Mouse (Mus musculus) ZHBTc4 (cell line): ENCODE measurements around the gene Gm6583.
A peak's percentile ranks its signal among the peaks of the same experiment; 100 is the strongest.

Source experiments
- DNase-seq: peaks from one replicate; pipeline ENCODE4 v3.0.0-alpha.2; 2011; ENCODE audit warnings: low read depth, low spot score

Gene Gm6583

GRCm38 (mm10) chr5:112368666-112369065, 12.8 kb upstream of the Gm6583 start:
- no peak for DNase-seq

DNA sequence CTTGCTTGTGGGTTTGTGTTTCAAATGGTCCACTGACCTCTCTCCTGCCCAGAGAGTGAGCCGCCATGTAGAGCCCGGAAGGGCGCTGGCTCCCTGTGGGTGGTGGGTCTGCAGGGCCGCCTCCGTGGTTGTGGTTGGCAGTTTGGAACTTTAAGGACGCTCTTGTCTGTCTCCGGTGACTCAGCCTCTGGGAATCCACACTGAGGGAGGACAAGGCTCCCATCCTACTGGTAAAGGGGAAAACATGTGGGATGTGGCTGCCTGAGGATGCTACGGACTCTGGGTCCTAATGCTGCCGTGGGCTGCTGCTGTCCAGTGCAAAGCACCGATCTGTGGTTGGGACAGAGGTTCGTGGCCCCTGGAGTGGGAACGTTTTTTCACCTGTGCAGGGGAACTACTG, 12.1 kb upstream of the Gm6583 start:
- no peak for DNase-seq

DNA sequence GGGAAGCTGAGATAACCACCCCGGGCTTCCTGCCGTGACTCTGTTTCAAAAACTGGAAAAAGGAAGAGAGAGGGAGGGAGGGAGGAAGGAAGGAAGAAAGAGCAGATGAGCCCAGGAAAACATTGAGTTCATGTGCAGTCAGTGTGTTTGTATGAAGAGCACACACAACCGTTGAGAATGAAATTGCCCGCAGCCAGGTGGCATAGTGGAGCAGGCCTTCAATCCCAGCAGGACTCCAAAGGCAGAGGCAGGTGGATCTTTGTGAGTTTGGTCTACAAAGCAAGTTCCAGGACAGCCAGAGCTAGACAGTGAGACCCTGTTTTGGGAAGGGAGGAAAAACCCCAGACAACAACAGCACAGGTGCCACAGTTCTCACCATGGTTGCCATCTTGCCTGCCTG, 11.5 kb upstream of the Gm6583 start:
- no peak for DNase-seq

GRCm38 (mm10) chr5:112366879-112367278, 11.0 kb upstream of the Gm6583 start:
- DNase-seq: no peak

DNA sequence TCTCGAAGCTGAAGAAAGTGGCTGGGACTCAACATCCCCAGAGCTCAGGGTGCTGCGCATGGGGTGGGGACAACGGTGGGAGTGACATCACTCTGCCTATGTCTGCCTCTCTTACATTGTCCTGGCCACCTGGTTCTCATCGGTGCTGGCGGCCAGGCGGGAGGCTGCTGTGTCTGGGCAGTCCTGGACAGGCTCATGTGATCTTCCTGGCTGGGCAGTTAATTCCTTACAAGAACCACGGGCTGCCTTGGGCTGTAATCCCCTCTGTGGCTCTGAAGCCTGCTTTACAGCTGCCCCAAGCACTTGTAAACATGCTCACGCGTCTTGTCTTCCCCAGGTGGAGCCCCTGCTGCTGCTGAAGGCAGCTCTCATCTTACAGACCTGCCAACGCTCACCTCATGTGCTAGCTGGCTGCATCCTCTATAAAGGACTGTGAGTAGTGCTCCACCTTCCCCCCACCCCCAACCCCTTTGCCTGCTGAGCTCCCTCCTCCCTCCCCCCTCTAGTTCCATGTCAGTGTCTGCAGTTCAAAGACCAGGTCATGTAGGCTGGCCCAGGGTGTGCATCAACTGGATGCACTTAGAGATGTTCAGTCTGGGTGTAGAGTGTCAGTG, 8.5 kb upstream of the Gm6583 start:
- no peak for DNase-seq

GRCm38 (mm10) chr5:112360077-112360476, 4.2 kb upstream of the Gm6583 start:
- no peak for DNase-seq

DNA sequence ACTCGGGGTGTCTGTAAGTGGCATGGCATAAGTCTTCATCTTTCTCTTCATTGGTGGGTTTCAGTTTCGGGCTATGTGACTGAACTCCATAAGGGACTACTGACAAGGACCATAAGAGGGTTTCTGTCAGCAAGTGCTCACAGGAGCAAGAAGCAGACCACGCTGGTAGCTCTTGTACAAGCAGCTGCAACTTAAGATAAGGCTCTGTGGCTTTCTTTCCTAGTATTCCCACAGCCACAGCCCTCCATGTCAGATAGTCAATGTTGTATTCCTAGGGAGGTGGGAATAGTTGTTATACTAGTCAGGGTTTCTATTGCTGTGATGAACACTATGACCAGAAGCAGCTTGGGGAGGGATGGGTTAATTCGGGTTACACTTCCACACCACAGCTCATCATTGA, 3.7 kb upstream of the Gm6583 start:
- DNase-seq: no peak

GRCm38 (mm10) chr5:112356322-112356721, 489 bp upstream of the Gm6583 start:
- no peak for DNase-seq

DNA sequence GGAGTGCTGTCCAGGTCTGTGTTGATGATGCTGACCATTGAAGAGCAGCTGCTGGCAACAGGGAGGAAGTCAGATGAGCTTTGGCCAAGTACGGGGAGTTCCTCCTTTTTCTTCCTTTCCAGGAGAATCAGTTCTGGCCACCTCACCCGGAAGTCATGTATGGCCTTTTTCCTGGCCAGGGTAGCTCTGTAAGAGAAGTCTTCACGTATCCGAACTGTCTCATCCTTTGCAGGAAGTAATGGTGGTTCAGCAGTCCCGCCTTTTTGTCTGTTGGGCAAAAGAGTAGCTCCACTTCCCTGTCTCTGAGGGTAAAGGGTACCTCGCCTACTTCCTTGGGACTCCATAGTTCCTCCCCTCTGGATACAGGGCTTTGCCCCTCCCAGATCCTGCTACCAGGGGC, 340 bp downstream of the Gm6583 start:
- DNase-seq: no peak

GRCm38 (mm10) chr5:112349169-112349568, 6.7 kb downstream of the Gm6583 start:
- DNase-seq: no peak

DNA sequence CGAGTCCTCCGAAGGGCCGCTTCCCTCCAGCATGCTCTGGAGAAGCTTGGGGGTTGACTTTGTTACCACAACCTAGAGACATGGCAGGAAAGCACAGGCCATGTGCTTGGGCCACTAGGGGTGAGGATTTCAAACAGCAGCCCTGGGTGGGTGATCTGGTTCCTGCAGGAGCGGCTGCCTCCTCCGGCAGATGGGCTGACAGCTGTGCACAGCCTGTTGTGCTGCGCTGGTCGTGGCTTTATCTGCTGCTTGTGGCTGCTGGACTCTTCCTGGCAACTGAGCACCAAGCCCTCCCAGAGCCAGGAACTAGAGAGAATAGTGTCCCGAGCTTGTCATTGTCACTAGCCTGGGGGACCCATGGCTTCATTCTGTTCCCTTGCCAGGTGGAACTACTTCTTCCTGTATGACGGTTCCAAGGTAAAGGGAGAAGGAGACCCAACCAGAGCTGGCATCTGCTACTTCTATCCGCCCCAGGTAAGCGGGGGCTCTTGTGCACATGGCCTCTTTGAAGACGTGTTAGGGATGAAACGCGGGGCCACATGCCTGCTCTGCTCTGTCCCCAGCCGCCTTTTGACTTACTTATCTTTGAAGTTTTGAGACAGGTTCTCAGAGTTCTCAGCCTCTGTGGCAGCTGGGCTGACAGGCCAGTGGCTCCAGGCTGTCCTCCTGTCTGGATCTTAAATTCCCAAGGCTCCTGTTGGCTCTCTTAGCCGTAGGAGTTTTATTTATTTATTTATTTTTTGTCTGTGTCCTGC, 9.4 kb downstream of the Gm6583 start:
- DNase-seq: no peak

DNA sequence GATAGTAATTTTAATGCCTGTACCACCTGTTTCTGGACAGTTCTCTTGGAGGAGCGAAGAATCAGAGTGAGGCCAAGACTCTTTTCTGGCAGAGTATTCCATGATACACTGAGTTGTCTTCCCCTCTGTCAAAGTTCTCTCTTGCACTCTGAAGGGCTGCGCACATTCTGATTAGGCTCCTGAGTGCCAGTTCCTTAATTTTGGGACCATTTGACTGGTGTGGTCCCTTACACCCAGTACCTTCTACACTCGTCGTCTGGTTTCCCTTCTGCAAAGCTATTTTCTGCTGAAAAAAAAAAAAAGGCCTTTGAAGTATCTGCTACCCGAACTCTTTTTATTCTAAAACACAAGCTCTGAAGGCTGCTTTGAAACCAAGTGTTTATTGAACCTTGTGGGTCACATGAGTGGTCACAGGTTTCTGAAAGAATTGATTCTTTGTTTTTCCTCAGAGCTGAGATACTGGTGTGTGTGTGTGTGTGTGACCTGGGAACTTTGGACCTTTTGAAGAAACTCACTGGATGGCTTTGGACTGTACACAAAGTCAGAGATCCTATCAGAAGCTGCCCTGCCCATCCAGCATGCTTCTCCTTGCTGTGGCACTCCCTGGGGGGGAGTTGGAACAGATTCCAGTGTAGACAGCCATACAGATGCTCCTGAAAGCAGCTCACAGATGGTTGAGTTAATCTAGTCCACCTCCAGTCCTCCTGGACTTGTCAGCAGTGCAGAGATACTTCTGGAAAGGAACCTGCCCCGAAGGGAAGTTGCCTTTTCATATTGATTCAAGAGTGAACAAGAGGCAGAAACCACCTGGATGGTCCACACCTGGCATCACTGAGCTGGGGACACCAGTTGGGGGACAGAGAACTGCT, 11.5 kb downstream of the Gm6583 start:
- DNase-seq: no peak

GRCm38 (mm10) chr5:112343205-112343595, 12.6 kb downstream of the Gm6583 start:
- peak; percentile 34 for DNase-seq

DNA sequence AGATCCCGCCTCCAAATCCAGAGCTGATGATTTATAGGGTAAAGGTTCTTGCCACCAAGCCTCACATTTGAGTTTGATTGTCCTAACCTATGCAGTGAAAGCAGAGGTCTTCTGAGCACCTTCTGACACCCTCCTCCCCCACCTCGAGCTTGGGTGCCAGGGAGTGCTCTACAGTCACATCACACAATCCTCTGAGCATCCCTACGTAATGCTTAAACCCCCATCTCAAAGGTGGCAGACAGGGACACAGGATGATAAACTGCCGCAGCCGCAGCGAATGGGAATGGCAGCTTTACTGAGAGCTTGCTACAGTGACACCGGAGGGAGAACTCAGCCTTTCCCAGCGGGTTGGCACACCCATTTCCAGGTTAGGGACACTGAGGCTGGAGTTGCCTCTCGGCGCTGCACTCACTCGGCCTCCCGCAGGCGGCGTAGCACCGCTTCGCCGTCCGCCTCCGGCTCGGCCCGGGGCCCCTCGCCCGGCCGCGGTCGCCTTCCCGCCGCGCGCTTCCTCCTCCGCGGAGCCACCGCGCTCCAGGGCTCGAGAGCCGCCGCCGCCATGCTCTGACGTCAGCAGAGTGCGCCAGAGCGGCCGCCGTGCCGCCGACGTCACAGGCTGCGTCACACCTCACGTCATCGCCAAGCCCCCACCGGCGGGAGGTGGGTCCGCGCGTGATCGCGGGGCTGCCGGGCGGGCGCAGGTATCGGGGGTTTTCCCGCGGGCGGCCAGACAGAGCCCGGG, 13.2 kb downstream of the Gm6583 start, which contains the start of the genes Srrd and Hps4:
TSS of gene Srrd (minus strand) at position 578 of the 742 bp plus-strand sequence.
TSS of gene Hps4 (plus strand) at position 621 of the 742 bp plus-strand sequence.
- DNase-seq: peak; percentile 86

GRCm38 (mm10) chr5:112339215-112339614, 16.6 kb downstream of the Gm6583 start:
- no peak for DNase-seq

GRCm38 (mm10) chr5:112337004-112337403, 18.8 kb downstream of the Gm6583 start:
- no peak for DNase-seq

DNA sequence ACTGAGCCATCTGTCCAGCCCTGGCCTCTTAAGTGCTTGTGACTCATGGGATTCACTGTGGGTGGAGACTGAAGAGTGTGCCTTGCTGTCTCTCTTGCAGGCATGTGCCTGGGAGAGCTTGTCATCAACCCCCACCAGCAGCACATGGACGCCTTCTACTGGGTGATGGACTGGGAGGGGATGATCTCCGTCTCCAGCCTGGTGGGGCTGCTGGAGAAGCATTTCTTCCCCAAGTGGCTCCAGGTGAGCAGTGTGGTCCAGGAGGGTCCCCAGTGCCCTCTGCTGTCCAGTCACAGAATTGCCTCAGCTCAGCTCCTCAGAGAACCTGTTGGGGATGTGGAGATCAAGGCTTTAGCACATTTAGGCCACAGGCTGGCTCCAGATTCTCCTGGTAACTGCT, 20.4 kb downstream of the Gm6583 start:
- peak; percentile 70 for DNase-seq

DNA sequence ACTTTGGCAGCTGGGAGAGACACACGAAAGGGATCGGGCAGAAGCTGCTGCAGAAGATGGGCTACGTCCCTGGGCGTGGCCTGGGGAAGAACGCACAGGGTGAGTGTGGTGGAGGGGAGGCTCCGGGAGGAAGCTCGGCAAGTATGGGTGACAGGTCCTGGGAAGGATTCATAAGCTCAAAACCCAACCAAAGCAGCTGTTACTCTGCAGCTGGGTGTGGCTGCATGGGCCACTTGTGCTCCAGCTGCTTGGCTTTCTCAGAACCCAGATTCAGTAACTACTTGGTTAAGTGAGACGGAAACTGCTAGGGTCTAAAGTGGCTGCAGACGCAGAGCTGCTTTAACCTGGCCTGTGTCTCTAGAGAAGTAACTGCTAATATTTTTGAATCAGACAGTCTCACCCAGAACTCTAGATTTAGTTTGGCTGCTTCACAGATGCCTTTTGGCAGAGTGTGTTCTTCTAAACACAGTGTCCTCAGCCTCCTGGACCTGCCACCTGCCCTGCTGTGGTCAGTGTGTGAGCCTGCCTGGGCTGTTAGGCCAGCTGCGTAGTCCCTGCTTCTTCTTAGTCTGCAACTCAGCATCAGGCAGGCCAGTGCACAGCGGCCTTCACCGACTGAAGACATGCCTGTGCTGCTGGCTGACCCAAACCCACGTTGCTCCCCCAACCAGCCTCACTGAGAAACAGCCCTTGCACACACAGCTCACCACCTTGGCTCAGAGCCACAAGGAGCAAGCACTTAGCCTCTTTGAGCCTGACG, 25.8 kb downstream of the Gm6583 start:
- DNase-seq: no peak

DNA sequence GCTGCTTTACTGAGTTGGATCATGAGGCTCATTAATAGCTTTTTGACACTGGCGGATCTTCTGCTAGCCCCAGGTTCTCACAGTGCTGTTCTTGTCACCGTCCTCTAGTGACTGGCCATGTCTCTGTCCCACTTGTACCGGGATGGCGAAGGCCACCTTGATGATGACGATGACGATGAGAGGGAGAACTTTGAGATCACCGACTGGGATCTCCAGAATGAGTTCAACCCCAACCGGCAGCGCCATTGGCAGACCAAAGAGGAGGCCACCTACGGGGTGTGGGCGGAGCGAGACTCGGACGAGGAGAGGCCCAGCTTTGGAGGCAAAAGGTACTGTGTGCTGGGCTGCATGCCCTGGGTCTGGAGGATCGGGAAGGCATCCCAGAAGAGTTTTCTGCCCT, 28.0 kb downstream of the Gm6583 start:
- DNase-seq: no peak

DNA sequence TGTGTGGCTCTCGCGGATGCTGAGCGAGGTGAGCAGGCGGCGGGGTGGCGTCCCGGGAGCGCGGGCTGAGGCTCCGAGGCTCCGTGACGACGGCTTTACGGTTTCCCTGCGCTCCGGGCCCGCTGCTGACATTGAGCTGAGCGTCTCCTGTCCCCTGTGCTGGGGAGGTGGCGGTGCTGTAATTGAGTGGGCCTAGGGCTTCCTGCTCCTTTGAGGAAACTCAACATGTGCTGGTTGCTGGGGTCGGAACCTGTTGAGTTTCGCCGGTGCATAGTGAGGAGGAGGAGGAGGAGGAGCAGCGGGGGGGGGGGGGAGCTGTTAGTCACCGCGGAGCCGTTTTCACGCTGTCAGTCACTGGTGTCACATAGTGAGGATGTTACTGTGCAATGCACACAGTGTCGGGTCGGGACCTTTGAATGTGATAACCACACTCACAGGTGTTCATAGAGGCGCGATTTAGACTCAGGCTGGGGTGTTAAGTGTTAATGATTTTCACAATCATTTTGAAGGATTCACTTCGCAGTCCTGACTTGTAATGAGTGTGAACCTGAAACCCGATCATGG, 29.3 kb downstream of the Gm6583 start:
- no peak for DNase-seq
